Mouse (Mus musculus): ENCODE measurements around the gene Sdr42e1. TPM values are rescaled to one million over a fixed set of nuclear protein-coding genes. Genes with fewer than 3 reads are reported as not detected.

Gene Sdr42e1
- polyA plus RNA-seq, 1 experiment from 2014 or later = 8.7 TPM

- no peak overlapping the region for H3K9ac ChIP-seq (ENCODE audit: low read depth, low read length)
- 0 out of 2 replicates have a peak, but pooled peaks cover 3% of the 10 kb centered on the region for H3K9me3 ChIP-seq (ENCODE audit: control insufficient read depth, low read length)
- H3K27ac ChIP-seq (ENCODE audit: low read length) = no peak overlapping the region
- no peaks in the 10 kb centered on the region for H3K36me3 ChIP-seq (ENCODE audit: control insufficient read depth, insufficient read depth, low read length)
- no peak overlapping the region for H3K4me2 ChIP-seq (ENCODE audit: low read depth, low read length)
- WGBS = 40% methylated on average over 5 of the region's 5 CpGs
- ATAC-seq = no peak
- no peak overlapping the region for H3K4me3 ChIP-seq (ENCODE audit: low read length)
- H3K27me3 ChIP-seq (replicated peaks; ENCODE audit: control insufficient read depth, insufficient read depth, low read length) = no peaks in the 10 kb centered on the region
- peaks cover 5% of the 10 kb centered on the region; the same call in 1 of the 2 replicates for H3K4me1 ChIP-seq (ENCODE audit: control insufficient read depth, insufficient read depth, low read length)
Observed at GRCm38 (mm10) chr8:117645486-117645885, 28.0 kb downstream of the Sdr42e1 start.

- Histone ChIP-seq H3K9ac (ENCODE audit: low read depth, low read length) (no peak overlapping the region), H3K27me3 (replicated peaks; ENCODE audit: control insufficient read depth, insufficient read depth, low read length) (no peaks in the 10 kb centered on the region), H3K4me2 (ENCODE audit: low read depth, low read length) (no peak overlapping the region), H3K4me3 (ENCODE audit: low read length) (no peak overlapping the region), H3K27ac (ENCODE audit: low read length) (no peak overlapping the region), H3K36me3 (ENCODE audit: control insufficient read depth, insufficient read depth, low read length) (no peaks in the 10 kb centered on the region), H3K9me3 (ENCODE audit: control insufficient read depth, low read length) (no peaks in the 10 kb centered on the region), H3K4me1 (ENCODE audit: control insufficient read depth, insufficient read depth, low read length) (no peaks in the 10 kb centered on the region)
- no peak for ATAC-seq
- WGBS = 96% methylated on average over 9 of the region's 9 CpGs
Observed at GRCm38 (mm10) chr8:117639631-117640030, 33.9 kb downstream of the Sdr42e1 start.

GRCm38 (mm10) chr8:117637462-117637861 is 36.0 kb downstream of the Sdr42e1 start:
- no peak overlapping the region for H3K9ac ChIP-seq (ENCODE audit: low read depth, low read length)
- H3K4me2 ChIP-seq (ENCODE audit: low read depth, low read length) = no peak overlapping the region
- 65% methylated on average over 3 of the region's 3 CpGs for WGBS
- no peaks in the 10 kb centered on the region for H3K36me3 ChIP-seq (ENCODE audit: control insufficient read depth, insufficient read depth, low read length)
- no peaks in the 10 kb centered on the region for H3K4me1 ChIP-seq (ENCODE audit: control insufficient read depth, insufficient read depth, low read length)
- no peak for ATAC-seq
- no peaks in the 10 kb centered on the region for H3K27me3 ChIP-seq (replicated peaks; ENCODE audit: control insufficient read depth, insufficient read depth, low read length)
- H3K4me3 ChIP-seq (ENCODE audit: low read length) = no peak overlapping the region
- no peak overlapping the region for H3K27ac ChIP-seq (ENCODE audit: low read length)
- no peaks in the 10 kb centered on the region for H3K9me3 ChIP-seq (ENCODE audit: control insufficient read depth, low read length)

GRCm38 (mm10) chr8:117634406-117634805 is 39.1 kb downstream of the Sdr42e1 start:
- Histone ChIP-seq H3K36me3 (ENCODE audit: control insufficient read depth, insufficient read depth, low read length) (no peaks in the 10 kb centered on the region), H3K4me1 (ENCODE audit: control insufficient read depth, insufficient read depth, low read length) (no peaks in the 10 kb centered on the region), H3K27ac (ENCODE audit: low read length) (no peak overlapping the region), H3K27me3 (replicated peaks; ENCODE audit: control insufficient read depth, insufficient read depth, low read length) (no peaks in the 10 kb centered on the region), H3K4me3 (ENCODE audit: low read length) (no peak overlapping the region), H3K9ac (ENCODE audit: low read depth, low read length) (no peak overlapping the region), H3K4me2 (ENCODE audit: low read depth, low read length) (no peak overlapping the region), H3K9me3 (ENCODE audit: control insufficient read depth, low read length) (no peaks in the 10 kb centered on the region)
- no peak for ATAC-seq
- WGBS = 79% methylated on average over 7 of the region's 7 CpGs

- Histone ChIP-seq H3K4me3 (ENCODE audit: low read length) (no peak overlapping the region), H3K9me3 (ENCODE audit: control insufficient read depth, low read length) (no peaks in the 10 kb centered on the region), H3K27ac (ENCODE audit: low read length) (no peak overlapping the region), H3K4me1 (ENCODE audit: control insufficient read depth, insufficient read depth, low read length) (no peaks in the 10 kb centered on the region), H3K27me3 (replicated peaks; ENCODE audit: control insufficient read depth, insufficient read depth, low read length) (no peaks in the 10 kb centered on the region), H3K9ac (ENCODE audit: low read depth, low read length) (no peak overlapping the region), H3K36me3 (ENCODE audit: control insufficient read depth, insufficient read depth, low read length) (no peaks in the 10 kb centered on the region), H3K4me2 (ENCODE audit: low read depth, low read length) (no peak overlapping the region)
- ATAC-seq = no peak
- WGBS = 71% methylated on average over 5 of the region's 5 CpGs
Observed at GRCm38 (mm10) chr8:117632532-117632931, 41.0 kb downstream of the Sdr42e1 start.

GRCm38 (mm10) chr8:117627096-117627495 is 46.4 kb downstream of the Sdr42e1 start:
- Histone ChIP-seq H3K9ac (ENCODE audit: low read depth, low read length) (no peak overlapping the region), H3K4me1 (ENCODE audit: control insufficient read depth, insufficient read depth, low read length) (no peaks in the 10 kb centered on the region), H3K4me2 (ENCODE audit: low read depth, low read length) (no peak overlapping the region), H3K36me3 (ENCODE audit: control insufficient read depth, insufficient read depth, low read length) (no peaks in the 10 kb centered on the region), H3K4me3 (ENCODE audit: low read length) (no peak overlapping the region), H3K27ac (ENCODE audit: low read length) (no peak overlapping the region), H3K9me3 (ENCODE audit: control insufficient read depth, low read length) (no peaks in the 10 kb centered on the region), H3K27me3 (replicated peaks; ENCODE audit: control insufficient read depth, insufficient read depth, low read length) (no peaks in the 10 kb centered on the region)
- no peak for ATAC-seq
- WGBS = 67% methylated on average over 9 of the region's 9 CpGs

GRCm38 (mm10) chr8:117626040-117626838 is 47.2 kb downstream of the Sdr42e1 start:
- H3K9me3 ChIP-seq (ENCODE audit: control insufficient read depth, low read length) = no peaks in the 10 kb centered on the region
- no peak overlapping the region for H3K27ac ChIP-seq (ENCODE audit: low read length)
- WGBS = 70% methylated on average over 14 of the region's 14 CpGs
- H3K4me2 ChIP-seq (ENCODE audit: low read depth, low read length) = no peak overlapping the region
- 0 out of 2 replicates have a peak, but pooled peaks have one; percentile 46 for ATAC-seq
- H3K4me3 ChIP-seq (ENCODE audit: low read length) = no peak overlapping the region
- H3K36me3 ChIP-seq (ENCODE audit: control insufficient read depth, insufficient read depth, low read length) = no peaks in the 10 kb centered on the region
- no peaks in the 10 kb centered on the region for H3K27me3 ChIP-seq (replicated peaks; ENCODE audit: control insufficient read depth, insufficient read depth, low read length)
- no peaks in the 10 kb centered on the region for H3K4me1 ChIP-seq (ENCODE audit: control insufficient read depth, insufficient read depth, low read length)
- no peak overlapping the region for H3K9ac ChIP-seq (ENCODE audit: low read depth, low read length)

GRCm38 (mm10) chr8:117612861-117613260 is 60.6 kb downstream of the Sdr42e1 start:
- Histone ChIP-seq H3K9me3 (ENCODE audit: control insufficient read depth, low read length) (no peaks in the 10 kb centered on the region), H3K9ac (ENCODE audit: low read depth, low read length) (no peak overlapping the region), H3K36me3 (ENCODE audit: control insufficient read depth, insufficient read depth, low read length) (no peaks in the 10 kb centered on the region), H3K27me3 (replicated peaks; ENCODE audit: control insufficient read depth, insufficient read depth, low read length) (no peaks in the 10 kb centered on the region), H3K4me2 (ENCODE audit: low read depth, low read length) (no peak overlapping the region), H3K4me1 (ENCODE audit: control insufficient read depth, insufficient read depth, low read length) (no peaks in the 10 kb centered on the region), H3K4me3 (ENCODE audit: low read length) (no peak overlapping the region), H3K27ac (ENCODE audit: low read length) (no peak overlapping the region)
- ATAC-seq = no peak
- WGBS = 88% methylated on average over 12 of the region's 12 CpGs
